Mouse (Mus musculus) heart, embryonic 15.5 days (tissue): Measurements from ENCODE around the gene Sos2. TPM values are rescaled to one million over a fixed set of nuclear protein-coding genes. Genes with fewer than 3 reads are reported as not detected.

ENCODE experiments used
- microRNA-seq: library from miRNA; unstranded; fragments of <30 nt; microRNA quantifications from one replicate; pipeline ENCODE4, GENCODE M21; 2016
- polyA plus RNA-seq: library from polyadenylated mRNA; unstranded; fragments of >200 nt; fragmentation: Nextera tagmentation; extraction: Ambion mirVana; gene quantifications from 2 replicates; pipeline ENCODE4 v1.2.1, GENCODE M21; 2015

Sos2 gene
- polyA plus RNA-seq, 1 experiment from 2014 or later, result 6.7 TPM

Small RNA genes lying within 50 kb of the gene (microRNA-seq; reads per million reads assigned to microRNA genes)
- not detected for gene Gm23018

Other genes starting within 250 kb of the Sos2 start
- gene Vcpkmt, start 98.8 kb downstream of the Sos2 start, polyA plus RNA-seq, result 15.3 and 15.9 TPM in 2 replicates
- gene L2hgdh, start 43.0 kb upstream of the Sos2 start, polyA plus RNA-seq, result 15.4 and 16.4 TPM in 2 replicates
- gene Atp5s, start 43.1 kb upstream of the Sos2 start, polyA plus RNA-seq, result 27.9 and 28.8 TPM in 2 replicates
- 4.6 and 7.1 TPM in 2 replicates for gene Cdkl1, start 109.4 kb upstream of the Sos2 start, polyA plus RNA-seq
- gene Atl1, start 210.8 kb upstream of the Sos2 start, polyA plus RNA-seq, result 6.6 and 7.1 TPM in 2 replicates
- 27.7 and 29.2 TPM in 2 replicates for gene Map4k5, start 211.3 kb upstream of the Sos2 start, polyA plus RNA-seq